Mouse (Mus musculus) CD4-positive, CD25-positive, alpha-beta regulatory T cell, adult 4 months (primary cell): ENCODE data around the gene Dydc2. TPM values are rescaled to one million over a fixed set of nuclear protein-coding genes. Genes with fewer than 3 reads are reported as not detected.

ENCODE experiments used
- ATAC-seq: one replicate; pipeline ENCODE4 v1.8.0; 2017
- polyA plus RNA-seq, 2 experiments: library from polyadenylated mRNA; unstranded; fragments of 100-300 nt; shearing (Covaris generic); gene quantifications; one replicate each; pipeline ENCODE4 v1.2.1; 2017

Gene Dydc2
- polyA plus RNA-seq, 2 experiments from 2014 or later, result not detected

- peak; percentile 95 for ATAC-seq
Observed at GRCm38 (mm10) chr14:40999904-41000645, 68.9 kb downstream of the Dydc2 start.

Other genes starting within 250 kb of the Dydc2 start
- under 1 TPM; 0.32 to 0.75 TPM for gene Sh2d4b, start 175.9 kb downstream of the Dydc2 start, polyA plus RNA-seq
- gene Tspan14, start 102.4 kb downstream of the Dydc2 start, polyA plus RNA-seq, result 10 to 100 TPM; 62.4 to 88.4 TPM
- 10 to 100 TPM; 12.4 to 13.4 TPM for gene Fam213a, start 55.4 kb downstream of the Dydc2 start, polyA plus RNA-seq
- gene Dydc1, start 3.7 kb upstream of the Dydc2 start, polyA plus RNA-seq, result not detected
- not detected for gene Mat1a, start 35.8 kb upstream of the Dydc2 start, polyA plus RNA-seq
- not detected for gene Sftpa1, start 62.6 kb upstream of the Dydc2 start, polyA plus RNA-seq
- not detected for gene Mbl1, start 82.2 kb upstream of the Dydc2 start, polyA plus RNA-seq
- gene Sftpd, start 115.9 kb upstream of the Dydc2 start, polyA plus RNA-seq, result not detected
- gene Gm2832, start 209.6 kb upstream of the Dydc2 start, polyA plus RNA-seq, result not detected